27 mouse cellular contexts compared by ENCODE assay signal in genomic region chr1:182711360-182711933, GRCm38 (mm10). TPM values are rescaled to one million over a fixed set of nuclear protein-coding genes. Genes with fewer than 3 reads are reported as not detected.
DNase-seq lines count a peak whose midpoint lies in the region; ATAC-seq lines count a peak whose summit lies in the region.
"Had no signal": no experiment of that assay in that cellular context is flagged by ENCODE, and none has a peak within 500 bp of the region (broad histone marks: within the 10 kb centered on the region; RNA-seq: fewer than 3 reads in every experiment).

No protein-coding gene starts in this region.

- no peaks in the 10 kb centered on the region for H3K36me3 ChIP-seq in forebrain, embryonic 13.5 days (ENCODE audit: poor library complexity, severe bottlenecking)
- no peaks in the 10 kb centered on the region for H3K36me3 ChIP-seq in forebrain, embryonic 11.5 days (ENCODE audit: control insufficient read depth, insufficient read depth, low read length)
- H3K36me3 ChIP-seq in hindbrain, embryonic 16.5 days (ENCODE audit: control insufficient read depth, insufficient read depth, low read length) = no peaks in the 10 kb centered on the region
- no peaks in the 10 kb centered on the region for H3K36me3 ChIP-seq in hindbrain, embryonic 11.5 days (ENCODE audit: control insufficient read depth, insufficient read depth, low read length)
- no peaks in the 10 kb centered on the region for H3K36me3 ChIP-seq in midbrain, embryonic 15.5 days (replicated peaks)
- H3K36me3 ChIP-seq: embryonic facial prominence, embryonic 13.5 days; limb, embryonic 15.5 days; liver, embryonic 15.5 days had no signal

- no peaks in the 10 kb centered on the region for H3K27me3 ChIP-seq in forebrain, embryonic 13.5 days
- no peaks in the 10 kb centered on the region for H3K27me3 ChIP-seq in forebrain, embryonic 11.5 days (ENCODE audit: control insufficient read depth, insufficient read depth, low read length)
- no peaks in the 10 kb centered on the region for H3K27me3 ChIP-seq in hindbrain, embryonic 16.5 days (replicated peaks; ENCODE audit: control insufficient read depth, insufficient read depth, low read length)
- H3K27me3 ChIP-seq in hindbrain, embryonic 11.5 days (ENCODE audit: control insufficient read depth, insufficient read depth, low read length) = no peaks in the 10 kb centered on the region
- no peaks in the 10 kb centered on the region for H3K27me3 ChIP-seq in midbrain, embryonic 15.5 days (replicated peaks)
- H3K27me3 ChIP-seq: CH12.LX; embryonic facial prominence, embryonic 13.5 days; limb, embryonic 15.5 days; liver, embryonic 15.5 days had no signal

- ATAC-seq in forebrain, embryonic 13.5 days = 0 out of 2 replicates have a peak, but pooled peaks have one; percentile 41
- no peak for ATAC-seq in forebrain, embryonic 11.5 days (replicated peaks; ENCODE audit: low FRiP score)
- ATAC-seq in hindbrain, embryonic 16.5 days = peak; percentile 40
- ATAC-seq in hindbrain, embryonic 11.5 days (ENCODE audit: low FRiP score) = no peak; the same call in 1 of the 2 replicates
- peak; percentile 72 for ATAC-seq in midbrain, embryonic 15.5 days (replicated peaks)

- H3K9ac ChIP-seq in forebrain, embryonic 13.5 days = no peak overlapping the region
- no peak overlapping the region for H3K9ac ChIP-seq in forebrain, embryonic 11.5 days (ENCODE audit: low read length)
- no peak overlapping the region for H3K9ac ChIP-seq in hindbrain, embryonic 16.5 days (ENCODE audit: low read depth, low read length)
- no peak overlapping the region for H3K9ac ChIP-seq in hindbrain, embryonic 11.5 days (ENCODE audit: low read depth, low read length)
- no peak overlapping the region for H3K9ac ChIP-seq in midbrain, embryonic 15.5 days
- H3K9ac ChIP-seq: embryonic facial prominence, embryonic 13.5 days; limb, embryonic 15.5 days; liver, embryonic 15.5 days had no signal

- intact Hi-C loops in heart, postnatal 25 days (cut with DNase I) = no loop called here

- DNase-seq in forebrain, embryonic 11.5 days (ENCODE audit: low spot score) = no peak
- DNase-seq in hindbrain, embryonic 11.5 days (ENCODE audit: low spot score) = no peak
- no peak for DNase-seq in spleen, adult 18-20 months
- no peak for DNase-seq in heart, postnatal 25 days (ENCODE audit: low spot score)
- DNase-seq: adrenal gland, postnatal 25 days; cerebellum, adult 2 months; gastrocnemius, postnatal 36 days; heart, postnatal 36 days; kidney, adult 8-10 months; kidney, postnatal 14 days; right cerebral cortex, postnatal 14 days; thymus, postnatal 36 days had no signal

- WGBS in forebrain, embryonic 13.5 days = 43% methylated on average over 7 of the region's 7 CpGs
- 49% methylated on average over 7 of the region's 7 CpGs for WGBS in forebrain, embryonic 11.5 days
- 37% methylated on average over 7 of the region's 7 CpGs for WGBS in hindbrain, embryonic 16.5 days
- WGBS in hindbrain, embryonic 11.5 days = 47% methylated on average over 7 of the region's 7 CpGs
- 29% methylated on average over 7 of the region's 7 CpGs for WGBS in midbrain, embryonic 15.5 days

- no peaks in the 10 kb centered on the region; the same call in 1 of the 2 replicates for H3K9me3 ChIP-seq in forebrain, embryonic 13.5 days (replicated peaks)
- H3K9me3 ChIP-seq in forebrain, embryonic 11.5 days (ENCODE audit: control insufficient read depth, low read length) = no peaks in the 10 kb centered on the region; the same call in 1 of the 2 replicates
- peaks cover 3% of the 10 kb centered on the region; the same call in 1 of the 2 replicates for H3K9me3 ChIP-seq in hindbrain, embryonic 16.5 days (ENCODE audit: control insufficient read depth, low read length)
- H3K9me3 ChIP-seq in hindbrain, embryonic 11.5 days (ENCODE audit: control insufficient read depth, low read length) = no peaks in the 10 kb centered on the region
- H3K9me3 ChIP-seq in midbrain, embryonic 15.5 days = no peaks in the 10 kb centered on the region
- H3K9me3 ChIP-seq: limb, embryonic 15.5 days; liver, embryonic 15.5 days had no signal

- no peak overlapping the region for H3K27ac ChIP-seq in forebrain, embryonic 13.5 days
- no peak overlapping the region for H3K27ac ChIP-seq in forebrain, embryonic 11.5 days (ENCODE audit: low read depth, low read length)
- no peak overlapping the region for H3K27ac ChIP-seq in hindbrain, embryonic 16.5 days (ENCODE audit: low read depth, low read length)
- no peak overlapping the region for H3K27ac ChIP-seq in hindbrain, embryonic 11.5 days (ENCODE audit: low read depth, low read length)
- H3K27ac ChIP-seq in midbrain, embryonic 15.5 days = no peak overlapping the region
- H3K27ac ChIP-seq: embryonic facial prominence, embryonic 13.5 days; limb, embryonic 15.5 days; liver, embryonic 15.5 days had no signal

- H3K4me3 ChIP-seq in forebrain, embryonic 13.5 days = no peak overlapping the region
- H3K4me3 ChIP-seq in forebrain, embryonic 11.5 days (ENCODE audit: low read depth, low read length) = no peak overlapping the region
- no peak overlapping the region for H3K4me3 ChIP-seq in hindbrain, embryonic 16.5 days (ENCODE audit: low read length)
- H3K4me3 ChIP-seq in hindbrain, embryonic 11.5 days (ENCODE audit: low read depth, low read length) = no peak overlapping the region
- no peak overlapping the region for H3K4me3 ChIP-seq in midbrain, embryonic 15.5 days
- H3K4me3 ChIP-seq: embryonic facial prominence, embryonic 13.5 days; limb, embryonic 15.5 days; liver, embryonic 15.5 days; myocyte had no signal

- no peak overlapping the region for H3K4me2 ChIP-seq in forebrain, embryonic 13.5 days
- no peak overlapping the region for H3K4me2 ChIP-seq in forebrain, embryonic 11.5 days (ENCODE audit: low read depth, low read length, severe bottlenecking)
- no peak overlapping the region for H3K4me2 ChIP-seq in hindbrain, embryonic 16.5 days (ENCODE audit: low read length)
- H3K4me2 ChIP-seq in hindbrain, embryonic 11.5 days (replicated peaks; ENCODE audit: low read depth, low read length) = no peak overlapping the region
- H3K4me2 ChIP-seq in midbrain, embryonic 15.5 days = no peak overlapping the region
- H3K4me2 ChIP-seq: embryonic facial prominence, embryonic 13.5 days; heart, embryonic 11.5 days; limb, embryonic 15.5 days; liver, embryonic 15.5 days had no signal

- H3K4me1 ChIP-seq in forebrain, embryonic 13.5 days = peaks cover 9% of the 10 kb centered on the region
- H3K4me1 ChIP-seq in forebrain, embryonic 11.5 days (replicated peaks; ENCODE audit: control insufficient read depth, insufficient read depth, low read length) = no peaks in the 10 kb centered on the region
- H3K4me1 ChIP-seq in hindbrain, embryonic 16.5 days (ENCODE audit: control insufficient read depth, insufficient read depth, low read depth, low read length) = no peaks in the 10 kb centered on the region
- no peaks in the 10 kb centered on the region for H3K4me1 ChIP-seq in hindbrain, embryonic 11.5 days (replicated peaks; ENCODE audit: control insufficient read depth, insufficient read depth, low read length)
- H3K4me1 ChIP-seq in midbrain, embryonic 15.5 days = 0 out of 2 replicates have a peak, but pooled peaks cover 7% of the 10 kb centered on the region
- H3K4me1 ChIP-seq: embryonic facial prominence, embryonic 13.5 days; limb, embryonic 15.5 days; liver, embryonic 15.5 days had no signal

RNA-seq across cellular contexts. Expression of gene Ccdc185, which starts 37.5 kb away (rescaled TPM):
- polyA plus RNA-seq in forebrain, embryonic 13.5 days (2015; fragmentation: Nextera tagmentation; extraction: Ambion mirVana) = not detected in 2 replicates
- polyA plus RNA-seq in forebrain, embryonic 11.5 days (2014; fragmentation: Nextera tagmentation; extraction: Ambion mirVana) = not detected in 2 replicates
- not detected in 2 replicates for polyA plus RNA-seq in hindbrain, embryonic 16.5 days (2015; fragmentation: Nextera tagmentation; extraction: Ambion mirVana)
- polyA plus RNA-seq in hindbrain, embryonic 11.5 days (2014; fragmentation: Nextera tagmentation; extraction: Ambion mirVana) = not detected in 2 replicates
- polyA plus RNA-seq in midbrain, embryonic 15.5 days (2015; fragmentation: Nextera tagmentation; extraction: Ambion mirVana) = not detected in 2 replicates
- total RNA-seq in heart, postnatal 25 days (2021) = not detected
- total RNA-seq: adrenal gland, postnatal 25 days; CH12.LX; gastrocnemius, postnatal 36 days; heart, postnatal 36 days; MEL had no signal
- polyA plus RNA-seq: cerebellum, adult 2 months; embryonic facial prominence, embryonic 13.5 days; heart, embryonic 11.5 days; intestine, embryonic 14.5 days; limb, embryonic 15.5 days; liver, embryonic 15.5 days; lung, embryonic 16.5 days; myocyte; neural tube, embryonic 14.5 days; spleen, adult 2 months; stomach, embryonic 14.5 days had no signal

RNA-seq across cellular contexts. Expression of gene Susd4, which starts 52.2 kb away (rescaled TPM):
- 22.1 and 25.5 TPM in 2 replicates for polyA plus RNA-seq in forebrain, embryonic 13.5 days (2015; fragmentation: Nextera tagmentation; extraction: Ambion mirVana)
- 14.4 and 15.6 TPM in 2 replicates for polyA plus RNA-seq in forebrain, embryonic 11.5 days (2014; fragmentation: Nextera tagmentation; extraction: Ambion mirVana)
- polyA plus RNA-seq in hindbrain, embryonic 16.5 days (2015; fragmentation: Nextera tagmentation; extraction: Ambion mirVana) = 83.1 and 85.0 TPM in 2 replicates
- 25.9 and 27.2 TPM in 2 replicates for polyA plus RNA-seq in hindbrain, embryonic 11.5 days (2014; fragmentation: Nextera tagmentation; extraction: Ambion mirVana)
- polyA plus RNA-seq in midbrain, embryonic 15.5 days (2015; fragmentation: Nextera tagmentation; extraction: Ambion mirVana) = 77.3 and 81.8 TPM in 2 replicates
- under 1 TPM; 0.39 to 0.45 TPM for total RNA-seq in heart, postnatal 25 days (2021)
- total RNA-seq: CH12.LX, MEL had no signal

Comparison
In these comparisons a context has a peak if more than half of its experiments do, and no peak if none do; other contexts are left out.
1. ATAC-seq: peak in forebrain, embryonic 13.5 days (single experiment), hindbrain, embryonic 16.5 days (single experiment) and midbrain, embryonic 15.5 days (single experiment); none in forebrain, embryonic 11.5 days (single experiment) and hindbrain, embryonic 11.5 days (single experiment).